Mouse (Mus musculus): ENCODE data around the gene Mtr.

DNA sequence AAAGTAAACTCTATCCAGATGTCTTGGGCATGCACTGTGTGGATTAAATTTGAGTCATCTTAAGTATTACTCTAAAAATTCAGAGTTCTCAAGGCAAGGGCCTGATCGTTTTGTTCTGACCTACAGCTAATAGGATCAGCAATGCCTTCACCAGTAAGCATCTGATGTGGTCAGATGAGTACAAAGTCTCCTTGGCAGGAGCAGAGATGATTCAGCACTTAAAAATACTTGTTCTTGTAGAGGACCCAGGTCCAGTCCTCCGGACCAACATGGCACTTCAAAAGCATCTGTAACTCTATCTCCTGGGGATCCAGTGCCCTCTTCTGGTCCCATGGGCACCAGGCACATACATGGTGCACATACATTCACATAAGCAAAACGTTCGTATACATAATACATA lies 25.8 kb downstream of the Mtr start:
- TF ChIP-seq CTCF (IDR thresholded peaks at IDR 0.05; ENCODE audit: low read depth, low read length) (no peak), POLR2A (IDR thresholded peaks at IDR 0.05; ENCODE audit: insufficient read depth, low read length) (no peak)

Data from ES-Bruce4 (cell line).